Mouse (Mus musculus) MEL (cell line): ENCODE results near the gene Selenon.

Source experiments
- CTCF ChIP-seq, 3 experiments: IDR thresholded peaks in 2 of 3; conservative IDR thresholded peaks in 1 of 3; 2 replicates each; pipeline ENCODE4 v1.5.1; 2011 to 2012; ENCODE audit warnings: low read length in 3 of 3, low read depth in 2 of 3, mild to moderate bottlenecking in 2 of 3, improper control_type of control experiment in 1 of 3, inconsistent platforms in 1 of 3, mixed read lengths in 1 of 3, moderate library complexity in 1 of 3; ENCODE audit not compliant: control insufficient read depth in 1 of 3, insufficient read depth in 1 of 3, poor library complexity in 1 of 3, severe bottlenecking in 1 of 3
- MAFK ChIP-seq: IDR thresholded peaks from 2 replicates; pipeline ENCODE4 v1.6.1; 2011; ENCODE audit warnings: low read depth, mild to moderate bottlenecking, low read length, improper control_type of control experiment, borderline replicate concordance
- MYB ChIP-seq: IDR thresholded peaks from 2 replicates; pipeline ENCODE4 v1.6.1; 2011; ENCODE audit warnings: mild to moderate bottlenecking, low read depth, low read length, improper control_type of control experiment
- POLR2A ChIP-seq, 2 experiments: IDR thresholded peaks; 2 replicates each; pipeline ENCODE4 v1.6.1; 2011 to 2012; ENCODE audit warnings: low read length in 2 of 2, mild to moderate bottlenecking in 2 of 2, control low read depth in 1 of 2, improper control_type of control experiment in 1 of 2, low read depth in 1 of 2, moderate library complexity in 1 of 2; ENCODE audit not compliant: control insufficient read depth in 1 of 2, insufficient read depth in 1 of 2, poor library complexity in 1 of 2
- TCF12 ChIP-seq: IDR thresholded peaks from 2 replicates; pipeline ENCODE4 v1.6.1; 2014; ENCODE audit warnings: low read depth, mild to moderate bottlenecking, inconsistent platforms, low read length, improper control_type of control experiment, moderate library complexity
- USF2 ChIP-seq, 2 experiments: IDR thresholded peaks; 2 replicates each; pipeline ENCODE4 v1.6.1; 2011 to 2012; ENCODE audit warnings: improper control_type of control experiment in 2 of 2, low read length in 2 of 2, borderline replicate concordance in 1 of 2, inconsistent platforms in 1 of 2, low read depth in 1 of 2, mild to moderate bottlenecking in 1 of 2; ENCODE audit not compliant: insufficient read depth in 1 of 2
- ZMIZ1 ChIP-seq: IDR thresholded peaks from 2 replicates; pipeline ENCODE4 v1.6.1; 2012; ENCODE audit warnings: low read depth, mild to moderate bottlenecking, inconsistent platforms, low read length, improper control_type of control experiment, moderate library complexity

GRCm38 (mm10) chr4:134553631-134554030 is 1.7 kb upstream of the Selenon start:
- TF ChIP-seq CTCF (IDR thresholded peaks at IDR 0.05 in 2 of 3, conservative IDR thresholded peaks at IDR 0.05 in 1 of 3; ENCODE audit: control insufficient read depth in 1 of 3, insufficient read depth in 1 of 3, low read depth in 2 of 3, low read length in 3 of 3, poor library complexity in 1 of 3, severe bottlenecking in 1 of 3) = no peak
- no peak for TF ChIP-seq TCF12
- TF ChIP-seq ZMIZ1 = no peak
- no peak for TF ChIP-seq POLR2A (IDR thresholded peaks at IDR 0.05; ENCODE audit: control insufficient read depth in 1 of 2, insufficient read depth in 1 of 2, low read depth in 1 of 2, low read length in 2 of 2, poor library complexity in 1 of 2)
- TF ChIP-seq MAFK = no peak
- TF ChIP-seq MYB = no peak
- no peak for TF ChIP-seq USF2 (IDR thresholded peaks at IDR 0.05; ENCODE audit: borderline replicate concordance in 1 of 2, insufficient read depth in 1 of 2, low read depth in 1 of 2, low read length in 2 of 2)
